Mouse (Mus musculus): ENCODE data around the gene Serpina3f.

The Serpina3f gene

DNA sequence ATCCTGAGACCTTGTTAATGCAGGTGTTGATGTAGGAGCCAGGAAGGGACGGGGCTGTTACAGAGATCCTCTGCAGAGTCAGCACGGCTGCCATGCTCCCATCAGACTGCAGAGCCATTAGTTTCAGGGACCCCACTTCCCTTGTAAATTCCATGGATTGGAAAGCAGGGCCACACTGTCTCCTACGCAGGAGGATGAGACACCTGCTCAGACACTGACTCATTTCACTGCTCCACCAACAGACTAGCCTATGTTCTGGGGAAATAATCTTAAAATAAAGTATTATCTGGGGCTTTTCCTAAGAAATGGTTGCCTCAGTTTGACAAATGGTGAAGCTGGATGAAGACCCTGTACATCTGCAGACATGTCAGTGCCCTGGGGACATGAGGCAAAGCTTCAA lies 33.9 kb downstream of the Serpina3f start:
- no peak for DNase-seq (ENCODE audit: low read depth, low spot score)

DNA sequence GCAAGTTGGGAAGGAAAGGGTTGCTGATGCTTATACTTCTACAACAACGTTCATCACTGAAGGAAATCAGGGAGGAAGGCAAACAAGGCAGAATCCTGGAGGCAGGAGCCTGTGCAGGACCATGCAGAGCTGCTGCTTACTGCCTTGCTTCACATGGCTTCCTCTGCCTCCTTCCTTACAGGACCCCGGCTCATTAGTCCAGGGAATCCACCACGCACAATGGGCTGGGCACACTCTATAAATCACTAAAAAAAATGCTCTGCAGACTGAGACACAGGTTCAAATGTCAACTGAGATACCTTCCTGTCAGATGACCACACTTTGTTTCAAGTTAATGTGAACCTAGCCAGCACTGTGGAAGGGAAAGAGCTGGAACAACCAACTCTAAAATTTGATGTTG lies 46.7 kb downstream of the Serpina3f start:
- no peak for DNase-seq (ENCODE audit: low read depth, low spot score)

DNA sequence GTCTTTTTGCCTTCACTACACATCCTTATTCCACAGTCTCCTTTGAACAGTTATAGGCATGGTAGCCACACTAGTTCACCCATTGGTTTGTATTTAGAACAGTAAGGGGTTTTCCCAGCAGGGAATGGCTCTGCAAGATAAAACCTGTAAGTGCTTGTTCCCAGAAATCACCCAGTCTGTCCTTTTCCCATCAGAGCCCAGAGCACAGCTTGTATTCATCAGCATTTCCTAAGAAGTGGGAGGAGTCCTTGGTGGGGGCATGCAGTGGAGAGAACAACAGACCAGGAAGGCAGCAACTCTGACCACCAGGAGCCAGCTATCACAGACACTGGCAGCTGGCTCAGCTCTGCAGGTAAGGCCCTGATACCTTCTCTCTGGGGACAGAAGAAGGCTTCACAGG lies 48.5 kb downstream of the Serpina3f start, which contains the start of gene Serpina3i:
TSS of gene Serpina3i (plus strand) at position 260 of the 400 bp plus-strand sequence.
- DNase-seq (ENCODE audit: low read depth, low spot score): peak; percentile 83

DNA sequence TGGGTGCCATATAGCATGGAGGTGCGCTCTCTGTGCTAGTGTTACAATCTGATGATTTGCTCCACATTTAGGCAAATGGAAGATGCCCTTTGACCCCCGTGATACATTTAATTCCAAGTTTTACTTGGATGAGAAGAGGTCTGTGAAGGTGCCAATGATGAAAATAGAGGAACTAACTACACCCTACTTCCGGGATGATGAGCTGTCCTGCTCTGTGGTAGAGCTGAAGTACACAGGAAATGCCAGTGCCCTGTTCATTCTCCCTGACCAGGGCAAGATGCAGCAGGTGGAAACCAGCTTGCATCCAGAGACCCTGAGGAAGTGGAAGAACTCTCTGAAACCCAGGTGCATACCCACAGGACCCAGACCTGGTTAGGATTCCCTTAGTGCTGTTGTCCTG lies 52.0 kb downstream of the Serpina3f start:
- no peak for DNase-seq (ENCODE audit: low read depth, low spot score)

Measured in ZHBTc4 (cell line).